12 mouse cellular contexts compared by ENCODE assay signal in genomic region chr5:134275021-134275420, GRCm38 (mm10). TPM values are rescaled to one million over a fixed set of nuclear protein-coding genes. Genes with fewer than 3 reads are reported as not detected.
DNase-seq lines count a peak whose midpoint lies in the region; ATAC-seq and TF ChIP-seq lines count a peak whose summit lies in the region.
"Had no signal": no experiment of that assay in that cellular context is flagged by ENCODE, and none has a peak within 500 bp of the region (broad histone marks: within the 10 kb centered on the region; RNA-seq: fewer than 3 reads in every experiment).

No protein-coding gene starts in this region.

- no peak overlapping the region for H3K4me3 ChIP-seq in intestine, embryonic 16.5 days (ENCODE audit: low read length)
- H3K4me3 ChIP-seq in intestine, embryonic 15.5 days (replicated peaks) = no peak overlapping the region
- H3K4me3 ChIP-seq in E14TG2a.4 (replicated peaks; ENCODE audit: low read length) = 0 out of 2 replicates have a peak overlapping the region, but pooled peaks have one; percentile 26
- no peak overlapping the region for H3K4me3 ChIP-seq in heart, embryonic 13.5 days
- no peak overlapping the region for H3K4me3 ChIP-seq in kidney, postnatal 0 days (replicated peaks; ENCODE audit: low read depth, low read length)
- H3K4me3 ChIP-seq: forebrain, embryonic 10.5 days; hindbrain, embryonic 12.5 days had no signal

- ATAC-seq in intestine, embryonic 16.5 days = 0 out of 2 replicates have a peak, but pooled peaks have one; percentile 21
- no peak for ATAC-seq in intestine, embryonic 15.5 days
- ATAC-seq in heart, embryonic 13.5 days (ENCODE audit: extremely low read depth, insufficient number of reproducible peaks, low FRiP score, low TSS enrichment) = no peak
- no peak for ATAC-seq in kidney, postnatal 0 days (replicated peaks; ENCODE audit: low FRiP score, low read depth)
- ATAC-seq in cerebellum, adult (ENCODE audit: insufficient number of reproducible peaks, low FRiP score, low TSS enrichment) = no peak

- peaks cover 42% of the 10 kb centered on the region for H3K36me3 ChIP-seq in intestine, embryonic 16.5 days (ENCODE audit: control insufficient read depth, insufficient read depth, low read length)
- peaks cover 60% of the 10 kb centered on the region for H3K36me3 ChIP-seq in intestine, embryonic 15.5 days
- H3K36me3 ChIP-seq in E14TG2a.4 (ENCODE audit: insufficient read depth, low read length) = peaks cover 97% of the 10 kb centered on the region
- H3K36me3 ChIP-seq in heart, embryonic 13.5 days = peaks cover 98% of the 10 kb centered on the region
- peaks cover 74% of the 10 kb centered on the region for H3K36me3 ChIP-seq in kidney, postnatal 0 days (ENCODE audit: insufficient read depth, low read length)

- WGBS in intestine, embryonic 16.5 days = 79% methylated on average over 11 of the region's 11 CpGs
- 76% methylated on average over 11 of the region's 11 CpGs for WGBS in intestine, embryonic 15.5 days
- 71% methylated on average over 11 of the region's 11 CpGs for WGBS in heart, embryonic 13.5 days
- WGBS in kidney, postnatal 0 days = 76% methylated on average over 11 of the region's 11 CpGs

- no peaks in the 10 kb centered on the region; the same call in 1 of the 2 replicates for H3K4me1 ChIP-seq in intestine, embryonic 16.5 days (ENCODE audit: control insufficient read depth, insufficient read depth, low read length)
- H3K4me1 ChIP-seq in intestine, embryonic 15.5 days (replicated peaks) = no peaks in the 10 kb centered on the region
- H3K4me1 ChIP-seq in E14TG2a.4 (replicated peaks; ENCODE audit: low read depth, low read length) = peaks cover 79% of the 10 kb centered on the region
- peaks cover 8% of the 10 kb centered on the region; the same call in 1 of the 2 replicates for H3K4me1 ChIP-seq in heart, embryonic 13.5 days
- H3K4me1 ChIP-seq in kidney, postnatal 0 days (replicated peaks; ENCODE audit: insufficient read depth, low read length) = no peaks in the 10 kb centered on the region
- H3K4me1 ChIP-seq: forebrain, embryonic 10.5 days; hindbrain, embryonic 12.5 days had no signal

- H3K4me2 ChIP-seq in intestine, embryonic 16.5 days (ENCODE audit: low read depth, low read length) = no peak overlapping the region
- H3K4me2 ChIP-seq in intestine, embryonic 15.5 days (replicated peaks) = no peak overlapping the region
- no peak overlapping the region for H3K4me2 ChIP-seq in heart, embryonic 13.5 days
- no peak overlapping the region for H3K4me2 ChIP-seq in kidney, postnatal 0 days (ENCODE audit: low read length)
- H3K4me2 ChIP-seq: hindbrain, embryonic 12.5 days; midbrain, embryonic 11.5 days had no signal

- peak overlapping the region; percentile 16; the same call in 1 of the 2 replicates for H3K27ac ChIP-seq in intestine, embryonic 16.5 days (ENCODE audit: low read length)
- H3K27ac ChIP-seq in intestine, embryonic 15.5 days = no peak overlapping the region
- peak overlapping the region; percentile 29 for H3K27ac ChIP-seq in heart, embryonic 13.5 days (replicated peaks)
- 0 out of 2 replicates have a peak overlapping the region, but pooled peaks have one; percentile 8 for H3K27ac ChIP-seq in kidney, postnatal 0 days
- H3K27ac ChIP-seq: forebrain, embryonic 10.5 days; hindbrain, embryonic 12.5 days had no signal

- DNase-seq in kidney, postnatal 0 days (ENCODE audit: low spot score) = no peak
- DNase-seq in natural killer cell, adult 2 months (ENCODE audit: low spot score in 2 of 2) = no peak
- DNase-seq: cerebellum, postnatal 10 days; liver had no signal

- H3K9me3 ChIP-seq in intestine, embryonic 16.5 days (ENCODE audit: control insufficient read depth, low read length) = no peaks in the 10 kb centered on the region
- no peaks in the 10 kb centered on the region for H3K9me3 ChIP-seq in intestine, embryonic 15.5 days
- no peaks in the 10 kb centered on the region for H3K9me3 ChIP-seq in E14TG2a.4 (ENCODE audit: low read length)
- no peaks in the 10 kb centered on the region for H3K9me3 ChIP-seq in heart, embryonic 13.5 days
- H3K9me3 ChIP-seq in kidney, postnatal 0 days (replicated peaks; ENCODE audit: low read length) = no peaks in the 10 kb centered on the region
- H3K9me3 ChIP-seq: forebrain, embryonic 10.5 days; hindbrain, embryonic 12.5 days had no signal

- H3K27me3 ChIP-seq in intestine, embryonic 16.5 days (replicated peaks; ENCODE audit: control insufficient read depth, insufficient read depth, low read length) = no peaks in the 10 kb centered on the region
- no peaks in the 10 kb centered on the region for H3K27me3 ChIP-seq in intestine, embryonic 15.5 days (replicated peaks)
- no peaks in the 10 kb centered on the region for H3K27me3 ChIP-seq in E14TG2a.4 (ENCODE audit: insufficient read depth, low read length)
- H3K27me3 ChIP-seq in heart, embryonic 13.5 days (replicated peaks) = no peaks in the 10 kb centered on the region
- no peaks in the 10 kb centered on the region for H3K27me3 ChIP-seq in kidney, postnatal 0 days (ENCODE audit: insufficient read depth, low read length)
- H3K27me3 ChIP-seq: hindbrain, embryonic 12.5 days had no signal

- H3K9ac ChIP-seq in intestine, embryonic 16.5 days (ENCODE audit: low read depth, low read length) = no peak overlapping the region
- no peak overlapping the region for H3K9ac ChIP-seq in intestine, embryonic 15.5 days
- H3K9ac ChIP-seq in heart, embryonic 13.5 days = no peak overlapping the region
- H3K9ac ChIP-seq in kidney, postnatal 0 days (ENCODE audit: low read depth, low read length) = no peak overlapping the region
- H3K9ac ChIP-seq: hindbrain, embryonic 12.5 days had no signal

- TF ChIP-seq CTCF in E14TG2a.4 (conservative IDR thresholded peaks at IDR 0.05; ENCODE audit: low read length) = no peak
- no peak for TF ChIP-seq CTCF in kidney, postnatal 0 days (IDR thresholded peaks at IDR 0.05; ENCODE audit: low read depth)

RNA-seq across cellular contexts. Expression of gene Gtf2i, which starts 39.5 kb away (rescaled TPM):
- polyA plus RNA-seq in intestine, embryonic 16.5 days (2015; fragmentation: Nextera tagmentation; extraction: Ambion mirVana) = 86.7 and 91.5 TPM in 2 replicates
- 125 and 137 TPM in 2 replicates for polyA plus RNA-seq in intestine, embryonic 15.5 days (2015; fragmentation: Nextera tagmentation; extraction: Ambion mirVana)
- polyA plus RNA-seq in heart, embryonic 13.5 days (2015; fragmentation: Nextera tagmentation; extraction: Ambion mirVana) = 125 and 127 TPM in 2 replicates
- 145 and 157 TPM in 2 replicates for polyA plus RNA-seq in kidney, postnatal 0 days (2015; fragmentation: Nextera tagmentation; extraction: Ambion mirVana)

RNA-seq across cellular contexts. Expression of gene Ncf1, which starts 45.6 kb away (rescaled TPM):
- 5.7 and 6.6 TPM in 2 replicates for polyA plus RNA-seq in intestine, embryonic 16.5 days (2015; fragmentation: Nextera tagmentation; extraction: Ambion mirVana)
- polyA plus RNA-seq in intestine, embryonic 15.5 days (2015; fragmentation: Nextera tagmentation; extraction: Ambion mirVana) = 4.2 and 6.0 TPM in 2 replicates
- polyA plus RNA-seq in heart, embryonic 13.5 days (2015; fragmentation: Nextera tagmentation; extraction: Ambion mirVana) = 2.7 and 3.1 TPM in 2 replicates
- 2.4 and 2.9 TPM in 2 replicates for polyA plus RNA-seq in kidney, postnatal 0 days (2015; fragmentation: Nextera tagmentation; extraction: Ambion mirVana)
